Mouse (Mus musculus) ovary, adult 2 months (tissue): ENCODE data around the gene Tdrd3. TPM values are rescaled to one million over a fixed set of nuclear protein-coding genes. Genes with fewer than 3 reads are reported as not detected.

Experiments
- polyA plus RNA-seq: library from polyadenylated mRNA; depleted of rRNA; stranded (reverse); fragments of >200 nt; gene quantifications from 2 replicates; pipeline ENCODE4 v1.2.3, GENCODE M21; 2012; rRNA removed

Tdrd3 gene
- polyA plus RNA-seq, result 1.5 TPM in 2 replicates

DNA sequence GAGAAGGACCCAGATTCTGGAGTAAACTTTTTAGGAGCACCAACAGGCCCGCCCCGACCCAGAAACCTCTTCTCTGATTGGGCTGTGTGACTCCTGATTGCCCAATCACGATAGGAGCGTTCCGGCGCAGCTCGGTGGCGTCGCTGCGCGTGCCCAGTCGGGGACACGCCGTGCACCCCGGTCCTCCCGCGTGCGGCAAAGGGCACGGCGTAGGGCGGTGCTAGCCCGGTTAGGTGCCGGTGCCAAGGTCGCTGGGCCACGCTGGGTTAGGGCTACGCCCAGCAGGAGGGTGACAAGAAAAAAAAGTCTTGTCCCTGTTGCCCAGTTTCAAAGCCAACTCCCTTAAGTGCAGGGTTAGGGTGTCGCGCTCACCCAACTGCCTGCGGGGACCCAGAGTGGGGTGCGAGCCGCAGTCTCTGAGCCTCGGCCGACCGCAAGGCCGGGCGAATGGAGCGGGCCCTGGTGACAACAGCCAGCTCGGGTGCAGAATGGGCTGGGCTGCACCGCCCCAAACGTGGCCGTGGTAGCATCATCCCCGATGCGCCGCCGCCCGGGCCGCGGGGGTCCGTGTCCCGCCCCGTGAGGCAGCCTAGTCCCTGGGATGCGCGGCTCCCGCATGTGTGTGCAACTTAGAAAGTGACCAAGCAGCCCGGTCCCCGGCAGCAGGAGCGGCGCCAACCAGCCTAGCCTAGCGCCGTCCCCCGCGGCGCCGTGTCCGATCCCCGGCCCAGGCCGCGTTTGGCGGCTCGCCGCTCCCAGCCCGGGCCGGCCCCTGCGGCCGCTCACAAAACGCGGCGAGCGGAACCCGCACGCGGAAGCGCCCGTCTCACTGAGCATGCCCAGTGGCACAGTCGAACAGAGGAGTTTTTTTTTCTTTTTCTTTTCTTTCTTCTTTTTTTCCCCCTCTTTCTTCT is at the start of gene Tdrd3:
Gene Tdrd3 (plus strand): TSS at position 832 of the 914 bp plus-strand sequence.

